Mouse (Mus musculus) G1E-ER4 (cell line): ENCODE data around the gene Barx2. TPM values are rescaled to one million over a fixed set of nuclear protein-coding genes. Genes with fewer than 3 reads are reported as not detected.

Experiments
- GATA1 ChIP-seq: IDR thresholded peaks from one replicate; pipeline ENCODE4 v1.8.0; 2012; ENCODE audit warnings: low read length, inconsistent platforms
- polyA plus RNA-seq: library from polyadenylated mRNA; stranded (reverse); fragments of >175 nt; gene quantifications from 2 replicates; pipeline ENCODE4 v1.2.3, GENCODE M21; 2012

The Barx2 gene
- polyA plus RNA-seq, 1 experiment, result not detected

DNA sequence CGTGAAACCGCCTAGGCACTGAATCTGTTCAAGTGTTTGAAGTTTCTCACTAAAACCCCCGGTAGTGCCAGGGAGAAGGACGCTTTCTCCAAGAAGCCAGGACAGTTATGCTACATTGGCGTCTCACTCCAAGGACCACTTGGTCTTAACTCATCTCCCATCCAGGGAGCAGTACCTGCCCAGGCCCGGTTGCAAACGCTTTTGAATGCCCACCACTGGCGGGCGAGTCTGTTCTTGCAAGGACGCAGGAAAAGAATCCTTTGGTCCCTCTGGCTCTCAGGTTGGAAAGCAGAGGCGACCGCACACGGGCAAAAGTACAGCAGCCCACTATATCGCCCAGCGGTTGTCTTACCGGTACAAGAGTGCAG is 725 bp downstream of the Barx2 start:
- no peak for TF ChIP-seq GATA1

DNA sequence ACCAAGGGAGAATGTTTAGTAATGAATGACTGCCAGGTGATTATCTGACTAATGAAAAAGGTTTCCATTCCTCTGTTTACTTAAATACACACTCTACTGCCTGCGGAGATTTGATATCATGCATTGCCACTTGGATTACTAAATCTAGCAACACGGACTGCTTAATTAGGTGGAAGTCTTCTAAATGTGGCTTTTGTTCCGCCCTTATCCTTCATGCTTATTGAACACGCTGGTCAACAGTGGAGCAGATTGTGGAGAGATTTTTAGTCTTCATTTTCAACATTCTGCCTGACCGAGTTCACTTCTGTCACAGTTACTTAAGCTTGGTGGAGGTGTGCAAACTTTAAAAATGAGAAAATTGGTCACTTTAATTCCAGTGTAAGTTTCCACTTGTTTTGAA is 3.0 kb downstream of the Barx2 start:
- no peak for TF ChIP-seq GATA1

DNA sequence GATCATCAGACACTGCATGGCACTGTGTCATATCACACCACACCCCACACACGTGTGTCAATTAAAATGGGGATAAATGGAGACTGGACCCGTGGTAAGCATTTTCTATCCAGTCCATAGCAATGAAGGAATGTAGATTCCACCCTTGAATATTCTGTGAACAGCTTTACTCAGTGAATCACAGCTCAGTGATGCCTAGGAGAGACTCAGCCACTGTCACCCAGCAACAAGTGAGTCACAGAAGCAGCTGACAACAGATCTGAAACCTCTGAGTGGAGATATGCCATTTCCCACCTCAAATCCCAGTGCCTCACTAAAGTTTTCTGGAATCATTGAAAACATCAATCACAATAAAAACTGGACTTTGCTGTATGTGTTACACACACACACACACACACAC is 11.5 kb downstream of the Barx2 start:
- TF ChIP-seq GATA1, result no peak

DNA sequence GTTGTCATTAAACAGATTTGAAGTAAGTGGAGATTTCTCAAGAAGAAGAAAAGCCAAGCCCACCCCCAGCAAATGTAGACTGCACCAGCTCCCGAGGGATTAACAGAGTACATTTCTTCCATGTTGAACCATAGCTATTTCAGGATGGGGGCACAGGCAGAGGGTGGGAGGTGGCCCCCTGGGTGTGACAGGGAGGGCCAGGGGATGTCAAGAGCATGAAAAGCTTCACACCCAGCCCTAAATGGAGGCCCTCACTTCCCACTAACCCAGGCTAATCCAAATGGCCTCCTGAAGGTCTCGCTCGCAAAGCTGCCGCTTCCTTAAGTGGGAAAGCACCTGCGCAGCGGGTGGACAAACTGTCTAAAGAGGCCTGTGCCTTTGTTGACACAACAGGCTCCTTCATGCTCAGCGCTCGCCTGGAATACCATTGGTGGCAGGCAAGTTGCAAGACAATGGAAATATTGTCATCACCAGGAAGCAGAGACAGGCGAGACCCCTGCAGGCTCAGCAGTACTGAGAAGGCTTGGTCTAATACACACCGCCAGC is 18.4 kb downstream of the Barx2 start:
- no peak for TF ChIP-seq GATA1

DNA sequence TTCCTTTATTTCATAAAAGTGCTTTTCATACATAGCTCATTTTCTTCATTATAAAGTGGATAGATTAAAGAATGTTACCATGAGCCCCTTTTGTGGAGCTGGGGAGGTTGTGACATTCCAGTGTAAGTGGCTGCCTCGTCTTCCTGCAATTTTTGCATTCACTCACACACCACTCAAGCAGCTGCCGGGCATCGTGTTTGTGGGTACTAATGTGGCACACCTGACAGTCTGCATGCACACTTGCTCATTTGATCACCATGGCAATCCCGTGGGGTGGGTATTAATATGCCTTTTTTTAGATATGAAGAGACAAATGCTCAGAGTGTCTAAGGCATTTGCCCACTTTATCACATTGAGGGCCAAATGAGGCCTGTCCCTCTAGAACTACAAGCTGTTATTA is 24.9 kb downstream of the Barx2 start:
- TF ChIP-seq GATA1, result no peak

DNA sequence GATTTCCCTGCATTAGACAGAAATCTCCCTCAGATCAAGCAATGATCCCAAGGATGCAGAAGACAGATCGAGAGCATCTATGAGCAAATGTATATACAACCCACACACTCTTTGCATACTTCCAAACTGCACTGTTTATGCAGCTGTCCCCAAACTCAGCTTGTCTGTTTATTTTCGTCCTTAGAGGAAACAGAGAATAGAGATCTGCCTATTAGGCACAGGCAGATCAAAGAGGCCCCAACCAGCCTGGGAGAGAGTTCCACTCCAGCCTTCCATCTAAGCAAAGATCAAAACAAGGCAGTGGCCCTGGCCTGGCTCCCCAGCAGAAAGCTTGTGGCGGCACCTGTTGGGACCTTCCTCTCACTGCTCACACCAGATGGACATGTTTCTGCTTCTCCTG is 27.0 kb downstream of the Barx2 start:
- no peak for TF ChIP-seq GATA1

DNA sequence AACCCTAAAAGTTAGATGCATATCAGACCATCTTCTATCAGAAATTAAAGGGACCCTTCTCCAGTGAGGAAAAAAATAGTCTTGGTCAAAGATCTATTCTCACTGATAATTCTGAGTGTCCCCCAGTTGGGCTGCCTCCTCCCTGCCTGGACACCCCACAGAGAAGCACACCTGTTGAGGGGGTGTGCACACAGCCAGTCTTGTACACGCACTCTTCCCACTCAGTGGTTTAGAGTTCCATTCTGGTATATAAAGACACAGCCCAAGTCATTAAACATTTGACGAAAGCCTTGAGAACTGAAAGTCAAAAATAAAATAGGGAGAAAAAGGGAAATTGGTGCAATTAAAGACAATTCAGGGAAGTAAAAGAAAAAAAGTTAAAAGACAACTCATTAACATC is 30.9 kb downstream of the Barx2 start:
- no peak for TF ChIP-seq GATA1

DNA sequence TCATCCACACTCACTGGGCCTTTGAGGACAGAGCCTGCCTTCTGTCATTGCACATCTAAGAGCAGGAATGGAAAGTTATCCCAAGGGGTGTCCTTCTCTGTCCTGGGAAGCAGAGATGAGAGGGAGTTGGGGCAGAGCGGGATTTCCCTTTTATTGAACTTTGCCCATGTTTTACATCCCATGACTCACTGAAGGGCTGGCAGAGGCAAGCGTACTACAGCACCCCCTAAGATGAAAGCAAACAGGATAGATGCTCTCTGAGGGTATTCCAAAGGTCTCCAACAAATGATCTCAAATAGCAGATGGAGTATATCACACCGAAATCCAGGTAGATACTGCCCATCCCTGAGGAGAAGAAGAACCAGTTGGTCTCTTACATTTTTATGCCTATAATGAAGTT is 37.7 kb downstream of the Barx2 start:
- TF ChIP-seq GATA1, result no peak

DNA sequence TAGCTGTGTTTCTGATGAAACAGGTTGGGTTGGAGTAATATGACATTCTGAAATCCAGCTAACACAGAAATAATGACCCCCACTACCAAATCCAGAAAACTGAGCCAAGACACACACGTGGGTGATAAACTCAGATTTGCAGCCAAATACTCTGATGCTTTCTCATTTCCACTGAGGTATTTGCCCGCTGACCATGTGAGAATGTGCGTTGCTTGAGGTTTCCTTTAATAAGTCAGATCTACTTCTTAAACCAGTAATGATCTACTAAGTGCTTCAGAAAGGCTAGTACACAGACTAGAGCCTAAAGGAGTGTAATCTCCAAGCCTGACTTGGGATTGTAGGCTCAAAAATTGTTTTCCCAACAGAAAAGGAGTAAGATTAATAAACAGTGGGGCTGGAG is 39.0 kb downstream of the Barx2 start:
- TF ChIP-seq GATA1, result no peak

DNA sequence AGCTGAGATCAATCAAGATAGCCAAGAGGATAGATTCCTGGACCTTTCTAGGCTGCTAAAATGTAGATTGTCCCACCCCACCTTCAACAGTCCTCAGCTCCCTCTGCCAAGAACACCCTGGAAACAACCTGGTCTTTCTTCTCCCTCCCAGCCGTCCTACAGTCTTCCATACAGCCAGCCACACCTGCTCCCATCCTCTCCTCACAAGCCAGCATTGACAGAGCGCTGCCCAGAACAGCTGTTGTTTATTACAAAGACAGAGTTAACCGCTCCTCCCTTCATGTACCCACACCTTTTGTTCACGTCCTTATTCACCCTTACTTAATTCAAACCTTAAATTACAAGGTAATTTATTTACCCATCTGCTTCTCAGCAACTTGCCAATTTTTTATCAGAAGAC is 41.9 kb downstream of the Barx2 start:
- no peak for TF ChIP-seq GATA1

DNA sequence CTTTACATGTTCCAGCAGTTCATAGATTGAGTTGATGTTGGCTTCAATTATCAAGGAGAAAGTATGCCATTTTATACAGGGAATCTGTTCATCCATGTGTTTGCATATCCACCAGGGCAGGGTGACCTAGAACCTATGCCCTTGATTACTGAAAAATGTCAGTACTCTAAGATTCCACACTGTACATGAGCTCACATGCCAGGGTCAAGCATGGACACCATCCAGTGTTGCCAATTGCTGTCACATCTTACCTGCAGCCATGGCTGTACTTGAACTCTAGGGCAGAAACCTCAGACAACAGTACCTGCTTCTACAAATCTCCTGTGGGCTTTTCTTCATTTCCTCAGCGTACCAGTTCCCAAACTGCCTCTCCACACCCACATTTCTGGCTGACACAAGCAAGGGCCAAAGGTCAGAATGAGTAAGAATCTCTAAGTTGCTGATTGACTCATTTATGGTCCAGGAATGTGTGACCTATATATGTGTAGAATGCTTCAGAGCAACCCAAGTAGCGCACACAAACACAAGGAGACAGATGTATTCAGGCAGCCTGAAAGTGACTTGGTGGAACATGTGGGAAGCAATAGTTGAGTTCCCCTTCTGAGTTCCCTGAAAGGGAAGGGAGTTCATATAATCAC is 44.3 kb downstream of the Barx2 start:
- TF ChIP-seq GATA1, result no peak

DNA sequence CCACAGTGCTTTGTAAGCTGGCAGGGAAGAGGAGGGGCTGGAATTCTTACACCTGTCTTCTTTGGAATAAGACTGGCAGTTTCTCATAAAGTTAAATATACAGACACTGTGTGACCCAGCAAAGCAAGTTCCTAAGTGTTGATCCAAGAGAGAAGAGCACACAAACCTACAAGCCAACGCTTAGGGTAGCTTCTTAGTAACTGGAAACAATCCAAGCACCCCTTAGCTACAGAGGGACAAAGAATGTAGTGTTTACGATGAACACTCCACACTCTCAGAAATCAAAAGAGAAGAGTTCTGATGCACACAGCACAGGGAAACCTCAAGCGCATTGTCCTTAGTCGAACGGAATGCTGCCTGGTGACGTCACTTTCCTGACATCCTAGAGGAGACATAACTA is 49.4 kb downstream of the Barx2 start:
- no peak for TF ChIP-seq GATA1

DNA sequence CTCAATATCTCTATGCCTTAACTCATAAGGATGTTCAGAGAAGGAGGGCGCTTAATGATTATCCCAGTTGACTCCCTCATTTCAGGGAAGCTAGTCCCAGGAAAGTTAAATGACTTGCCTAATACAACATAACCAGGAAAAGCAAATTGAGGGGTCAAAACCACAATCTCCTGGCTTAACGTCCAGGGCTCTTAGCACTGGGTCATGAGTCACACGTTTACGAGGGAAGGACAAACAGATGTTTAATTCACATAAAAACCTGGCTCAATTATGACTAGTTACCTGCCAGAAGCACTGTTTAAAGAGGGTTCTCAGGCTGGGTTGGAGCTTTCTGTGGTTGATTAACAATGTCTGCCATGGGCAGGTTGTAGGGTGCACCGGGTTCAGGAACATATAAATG is 53.8 kb downstream of the Barx2 start:
- TF ChIP-seq GATA1, result no peak

DNA sequence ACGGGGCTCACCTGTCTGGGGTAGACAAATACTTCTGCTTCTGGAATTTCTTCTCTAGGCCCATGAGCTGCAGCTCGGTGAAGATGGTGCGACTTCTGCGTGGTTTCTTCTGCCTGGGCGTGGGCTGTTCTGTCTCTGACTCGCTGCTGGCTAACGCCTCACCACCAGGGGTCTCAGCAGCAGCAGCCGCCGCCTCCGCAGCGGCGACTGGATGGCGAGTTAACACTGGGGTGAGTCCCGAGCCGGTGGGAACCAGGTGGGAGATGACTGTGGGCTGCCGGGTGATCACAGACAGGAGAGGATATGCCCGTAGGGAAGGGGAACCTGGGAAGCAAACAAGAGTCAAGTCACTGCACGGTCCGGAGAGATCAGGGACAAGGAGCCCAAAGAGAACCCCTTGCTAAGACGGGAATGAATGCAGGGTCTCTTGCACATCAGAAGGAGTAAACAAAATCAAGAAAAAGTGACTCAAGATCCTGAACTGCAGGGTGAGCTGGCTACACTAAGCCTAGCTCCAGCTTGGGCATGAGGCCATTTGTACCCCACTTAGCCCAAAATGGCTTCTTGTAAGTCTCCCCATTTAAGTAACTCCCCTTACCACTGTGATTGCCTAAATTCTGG is 54.4 kb downstream of the Barx2 start:
- no peak for TF ChIP-seq GATA1

DNA sequence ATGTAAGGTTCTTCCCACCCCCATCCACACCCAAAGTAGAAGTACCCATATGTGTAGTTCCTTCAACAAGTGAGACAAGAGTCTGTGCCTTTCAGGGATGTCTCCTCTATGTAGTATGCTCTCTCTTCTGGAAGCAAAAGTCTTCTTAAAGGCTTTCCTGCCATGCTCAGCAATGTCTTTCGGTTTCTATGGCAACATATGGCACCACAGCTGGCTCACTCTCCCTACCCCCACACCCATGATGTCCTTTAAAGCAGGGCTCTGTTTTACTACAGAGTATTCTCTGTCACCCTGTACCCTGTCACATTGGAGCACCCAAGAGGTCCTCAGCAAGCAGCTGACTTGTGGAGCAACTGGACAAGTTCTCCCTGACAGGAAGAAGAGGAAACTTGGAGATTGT is 55.8 kb downstream of the Barx2 start:
- TF ChIP-seq GATA1, result no peak

DNA sequence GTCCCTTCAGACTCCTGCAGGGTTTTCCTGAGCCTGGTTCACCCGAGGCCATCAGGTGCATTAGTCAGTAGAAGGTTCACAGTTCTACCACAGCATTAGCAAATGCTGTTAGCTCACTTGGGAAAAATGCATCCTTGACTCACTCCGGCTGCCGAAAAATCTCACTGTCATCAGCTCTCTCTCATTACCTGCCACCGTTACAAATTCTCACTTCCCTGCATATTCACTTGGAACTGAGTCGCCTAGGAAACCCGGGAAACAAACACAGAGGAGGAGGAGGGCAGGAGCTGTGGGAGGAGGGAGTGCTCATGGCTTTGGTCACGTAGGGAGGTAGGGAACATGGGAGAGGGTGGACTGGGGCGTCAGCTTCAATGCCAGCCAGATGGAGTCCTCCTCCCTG is 56.8 kb downstream of the Barx2 start:
- no peak for TF ChIP-seq GATA1

DNA sequence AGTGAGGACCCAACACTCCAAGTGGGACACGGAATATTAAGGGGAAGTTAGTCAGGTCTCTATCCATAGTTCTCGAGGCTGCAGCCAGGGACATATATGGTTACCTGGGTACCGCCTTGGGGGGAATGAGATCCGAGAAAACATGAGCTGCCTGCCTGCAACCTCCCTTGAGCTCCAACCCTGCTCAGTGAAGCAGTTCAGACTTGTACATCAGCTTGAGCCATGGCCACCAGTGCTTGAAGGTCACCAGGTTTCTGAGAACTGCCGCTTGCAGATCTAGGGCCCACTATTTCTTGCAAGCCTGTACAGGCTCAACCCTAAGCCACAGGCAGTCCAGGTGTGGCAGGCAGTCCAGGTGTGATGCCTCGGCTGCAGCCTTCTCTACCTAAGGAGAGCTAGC is 57.6 kb downstream of the Barx2 start:
- TF ChIP-seq GATA1, result no peak
